Mouse (Mus musculus) thymus, adult 2 months (tissue): ENCODE measurements around the gene Mrpl48.

Experiments
- CTCF ChIP-seq: fragments of 200-500 bp; IDR thresholded peaks from 2 replicates; pipeline ENCODE4 v1.5.1; 2012; ENCODE audit warnings: mild to moderate bottlenecking, control low read depth, low read length, moderate library complexity, borderline replicate concordance; ENCODE audit not compliant: control insufficient read depth, poor library complexity, insufficient read depth; ENCODE audit errors: extremely low read depth
- POLR2A ChIP-seq: fragments of 200-500 bp; IDR thresholded peaks from 2 replicates; pipeline ENCODE4 v1.6.1; 2012; ENCODE audit warnings: mild to moderate bottlenecking, low read length, control low read depth, moderate library complexity; ENCODE audit not compliant: control insufficient read depth, poor library complexity, insufficient read depth; ENCODE audit errors: extremely low read depth

GRCm38 (mm10) chr7:100616121-100616857, 8.2 kb upstream of the Mrpl48 start:
- TF ChIP-seq POLR2A (no peak), CTCF (no peak)
